ENCODE assay signal across 27 mouse cellular contexts in the genomic region with DNA sequence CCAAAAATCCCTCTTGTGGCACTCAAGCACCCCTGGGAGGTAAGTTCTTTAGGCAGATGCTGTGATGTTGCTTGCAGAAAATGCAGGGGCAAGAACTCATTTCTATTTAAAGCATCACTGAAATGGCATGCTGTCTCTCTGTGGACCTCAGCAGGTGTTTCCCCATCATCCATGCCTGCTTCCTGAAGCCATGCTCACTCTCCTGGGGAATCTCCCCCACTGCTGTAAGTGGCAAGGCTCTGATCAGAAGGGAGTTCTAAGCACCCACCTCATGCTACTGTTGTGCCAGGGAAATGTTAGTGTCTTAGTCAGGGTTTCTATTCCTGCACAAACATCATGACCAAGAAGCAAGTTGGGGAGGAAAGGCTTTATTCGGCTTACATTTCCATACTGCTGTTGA.
"Had no signal": no experiment of that assay in that cellular context is flagged by ENCODE, and none has a peak within 500 bp of the region (broad histone marks: within the 10 kb centered on the region; RNA-seq: fewer than 3 reads in every experiment).

No protein-coding gene starts in this region.

- H3K27ac ChIP-seq: heart, embryonic 10.5 days; heart, embryonic 13.5 days; heart, embryonic 15.5 days; hindbrain, embryonic 13.5 days; hindbrain, embryonic 15.5 days; hindbrain, postnatal 0 days; intestine, embryonic 15.5 days; kidney, embryonic 15.5 days; kidney, postnatal 0 days; limb, embryonic 13.5 days; limb, embryonic 15.5 days; liver, embryonic 13.5 days; liver, embryonic 15.5 days had no signal

- ATAC-seq: hindbrain, postnatal 0 days; intestine, embryonic 15.5 days had no signal

- H3K9me3 ChIP-seq: heart, embryonic 10.5 days; heart, embryonic 13.5 days; heart, embryonic 15.5 days; hindbrain, embryonic 15.5 days; intestine, embryonic 15.5 days; kidney, embryonic 15.5 days; limb, embryonic 15.5 days; liver, embryonic 13.5 days; liver, embryonic 15.5 days had no signal

- H3K36me3 ChIP-seq: heart, embryonic 10.5 days; heart, embryonic 15.5 days; intestine, embryonic 15.5 days; liver, embryonic 13.5 days; liver, embryonic 15.5 days had no signal

- H3K9ac ChIP-seq: heart, embryonic 13.5 days; heart, embryonic 15.5 days; hindbrain, embryonic 13.5 days; hindbrain, embryonic 15.5 days; intestine, embryonic 15.5 days; kidney, embryonic 15.5 days; limb, embryonic 13.5 days; limb, embryonic 15.5 days; liver, embryonic 13.5 days; liver, embryonic 15.5 days had no signal

- H3K27me3 ChIP-seq: heart, embryonic 13.5 days; heart, embryonic 15.5 days; hindbrain, embryonic 13.5 days; hindbrain, embryonic 15.5 days; intestine, embryonic 15.5 days; kidney, embryonic 15.5 days; limb, embryonic 13.5 days; limb, embryonic 15.5 days; liver, embryonic 13.5 days; liver, embryonic 15.5 days had no signal

- H3K4me3 ChIP-seq: heart, embryonic 10.5 days; heart, embryonic 13.5 days; heart, embryonic 15.5 days; hindbrain, embryonic 13.5 days; hindbrain, embryonic 15.5 days; intestine, embryonic 15.5 days; kidney, embryonic 15.5 days; limb, embryonic 13.5 days; limb, embryonic 15.5 days; liver, embryonic 13.5 days; liver, embryonic 15.5 days had no signal

- DNase-seq: gastrocnemius, postnatal 14 days; gastrocnemius, postnatal 36 days; heart, adult 18-20 months; heart, postnatal 14 days; heart, postnatal 36 days; kidney, adult 11 months; kidney, adult 2 months; kidney, adult 9 months; kidney, postnatal 14 days; kidney, postnatal 36 days; layer of hippocampus, adult 9-11 months; layer of hippocampus, postnatal 36 days; left cerebral cortex, postnatal 4 days; liver, embryonic 13.5 days; lung, adult 18-20 months had no signal

- H3K4me1 ChIP-seq: heart, embryonic 10.5 days; heart, embryonic 13.5 days; heart, embryonic 15.5 days; hindbrain, embryonic 13.5 days; intestine, embryonic 15.5 days; kidney, embryonic 15.5 days; limb, embryonic 15.5 days; liver, embryonic 13.5 days; liver, embryonic 15.5 days had no signal

- H3K4me2 ChIP-seq: heart, embryonic 13.5 days; heart, embryonic 15.5 days; hindbrain, embryonic 13.5 days; hindbrain, embryonic 15.5 days; intestine, embryonic 15.5 days; kidney, embryonic 15.5 days; limb, embryonic 13.5 days; limb, embryonic 15.5 days; liver, embryonic 13.5 days; liver, embryonic 15.5 days had no signal
